In genomic region chr12:100936116-100936515, GRCm38 (mm10) we compare ENCODE assay signal across 8 mouse cellular contexts. TPM values are rescaled to one million over a fixed set of nuclear protein-coding genes. Genes with fewer than 3 reads are reported as not detected.
A peak's percentile ranks its signal among the peaks of the same experiment; 100 is the strongest.
DNase-seq lines count a peak whose midpoint lies in the region; ATAC-seq lines count a peak whose summit lies in the region.

No protein-coding gene starts in this region.

- WGBS in limb, embryonic 12.5 days = 8% methylated on average over 2 of the region's 2 CpGs
- 31% methylated on average over 2 of the region's 2 CpGs for WGBS in midbrain, embryonic 15.5 days

- ATAC-seq in limb, embryonic 12.5 days (ENCODE audit: insufficient number of reproducible peaks, insufficient read depth, low FRiP score, low TSS enrichment, low read depth) = 0 out of 2 replicates have a peak, but pooled peaks have one; percentile 40
- ATAC-seq in midbrain, embryonic 15.5 days (replicated peaks) = peak; percentile 71; the same call in 1 of the 2 replicates

- peaks cover 9% of the 10 kb centered on the region; the same call in 1 of the 2 replicates for H3K36me3 ChIP-seq in limb, embryonic 12.5 days
- no peaks in the 10 kb centered on the region; the same call in 1 of the 2 replicates for H3K36me3 ChIP-seq in midbrain, embryonic 15.5 days (replicated peaks)

- no peak overlapping the region for H3K4me3 ChIP-seq in limb, embryonic 12.5 days (replicated peaks)
- H3K4me3 ChIP-seq in midbrain, embryonic 15.5 days = no peak overlapping the region

- no peak overlapping the region for H3K27ac ChIP-seq in limb, embryonic 12.5 days
- no peak overlapping the region for H3K27ac ChIP-seq in midbrain, embryonic 15.5 days

- H3K4me1 ChIP-seq in limb, embryonic 12.5 days (replicated peaks) = peaks cover 7% of the 10 kb centered on the region
- no peaks in the 10 kb centered on the region for H3K4me1 ChIP-seq in midbrain, embryonic 15.5 days

- H3K27me3 ChIP-seq in limb, embryonic 12.5 days = no peaks in the 10 kb centered on the region
- H3K27me3 ChIP-seq in midbrain, embryonic 15.5 days (replicated peaks) = no peaks in the 10 kb centered on the region

- intact Hi-C loops in gastrocnemius, postnatal 36 days (cut with DNase I) = loop anchor here (1.0 to 2.0 kb wide), 2 partner anchors 17 to 93 kb away; partner anchors contain the start of gene Ccdc88c

- DNase-seq in 3T3-L1 (ENCODE audit: low read depth, low spot score) = peak; percentile 76
- peak; percentile 65 to 82 for DNase-seq in adrenal gland, adult 18-20 months (ENCODE audit: low spot score in 2 of 2)
- peak; percentile 88 for DNase-seq in embryo, embryonic 10.5 days (ENCODE audit: low spot score)
- peak; percentile 58 to 74 for DNase-seq in gastrocnemius, postnatal 36 days
- peak; percentile 50 to 83 for DNase-seq in kidney, adult 8-10 months
- peak; percentile 57 to 73 for DNase-seq in spleen, postnatal 14 days (ENCODE audit: low spot score in 2 of 2)

- H3K9ac ChIP-seq in limb, embryonic 12.5 days (replicated peaks) = no peak overlapping the region
- H3K9ac ChIP-seq in midbrain, embryonic 15.5 days = no peak overlapping the region

- no peaks in the 10 kb centered on the region for H3K9me3 ChIP-seq in limb, embryonic 12.5 days
- no peaks in the 10 kb centered on the region for H3K9me3 ChIP-seq in midbrain, embryonic 15.5 days

- H3K4me2 ChIP-seq in limb, embryonic 12.5 days = no peak overlapping the region
- H3K4me2 ChIP-seq in midbrain, embryonic 15.5 days = no peak overlapping the region

RNA-seq across cellular contexts. Expression of gene Gpr68, which starts 28.1 kb away (rescaled TPM):
- 1 to 10 TPM; 1.1 to 1.9 TPM for total RNA-seq in adrenal gland, adult 18-20 months (2021)
- under 1 TPM; 0.10 to 0.15 TPM for total RNA-seq in gastrocnemius, postnatal 36 days (2021)
- 0.13 and 0.17 TPM in 2 replicates for polyA plus RNA-seq in limb, embryonic 12.5 days (2016; fragmentation: Nextera tagmentation; extraction: Ambion mirVana)
- polyA plus RNA-seq in midbrain, embryonic 15.5 days (2015; fragmentation: Nextera tagmentation; extraction: Ambion mirVana) = 6.1 and 6.7 TPM in 2 replicates
